Mouse (Mus musculus) intestine, embryonic 15.5 days (tissue): ENCODE measurements at regions not wholly inside any gene's neighbourhood (a gene's known extent, or its start where the extent isn't known, plus 50 kb on each side); places are given as distances from the start of the nearest gene placed in this dataset.
"Not testable (repeated sequence)": the region's sequence is repeated elsewhere in the genome, so short reads cannot be mapped to it uniquely, and the experiment has no call there.

Experiments used
- ATAC-seq: fragments of 200-750 bp; cut with Nextera tagmentation; 2 replicates; pipeline ENCODE4 v1.8.0; 2017; ENCODE audit warnings: moderate TSS enrichment, moderate library complexity
- H3K27ac ChIP-seq: fragments of 300-500 bp; sonication (generic); 2 replicates; pipeline ENCODE4 v1.5.1; 2015; ENCODE audit warnings: mild to moderate bottlenecking, inconsistent platforms
- H3K27me3 ChIP-seq: fragments of 300-500 bp; sonication (generic); replicated peaks from 2 replicates; pipeline ENCODE4 v1.6.1; 2015; ENCODE audit warnings: inconsistent platforms
- H3K36me3 ChIP-seq: fragments of 300-500 bp; sonication (generic); 2 replicates; pipeline ENCODE4 v1.6.1; 2015; ENCODE audit warnings: inconsistent platforms
- H3K4me1 ChIP-seq: fragments of 300-500 bp; sonication (generic); replicated peaks from 2 replicates; pipeline ENCODE4 v1.6.1; 2015; ENCODE audit warnings: inconsistent platforms
- H3K4me2 ChIP-seq: fragments of 300-500 bp; sonication (generic); replicated peaks from 2 replicates; pipeline ENCODE4 v1.6.1; 2015; ENCODE audit warnings: mild to moderate bottlenecking, inconsistent platforms
- H3K4me3 ChIP-seq: fragments of 300-500 bp; sonication (generic); replicated peaks from 2 replicates; pipeline ENCODE4 v1.5.1; 2015; ENCODE audit warnings: inconsistent platforms
- H3K9ac ChIP-seq: fragments of 300-500 bp; sonication (generic); 2 replicates; pipeline ENCODE4 v1.6.1; 2015; ENCODE audit warnings: inconsistent platforms
- H3K9me3 ChIP-seq: fragments of 300-500 bp; sonication (generic); 2 replicates; pipeline ENCODE4 v1.6.1; 2016; ENCODE audit warnings: inconsistent platforms
- WGBS: fragments of 180-500 bp; shearing (Covaris S2); methylation state at CpG from one replicate; pipeline ENCODE4 v1.1.7; 2015; 5-methylcytosine and 5-hydroxymethylcytosine counted together

GRCm38 (mm10) chr10:46072550-46073470, 495.2 kb downstream of the Hace1 start:
- WGBS: 68% methylated on average over 16 of the region's 16 CpGs
- no peak overlapping the region for H3K4me3 ChIP-seq
- ATAC-seq: no peak
- no peak overlapping the region for H3K9ac ChIP-seq
- no peaks in the 10 kb centered on the region for H3K27me3 ChIP-seq
- H3K9me3 ChIP-seq: no peaks in the 10 kb centered on the region
- no peaks in the 10 kb centered on the region for H3K36me3 ChIP-seq
- H3K27ac ChIP-seq: no peak overlapping the region
- no peaks in the 10 kb centered on the region for H3K4me1 ChIP-seq
- no peak overlapping the region for H3K4me2 ChIP-seq

GRCm38 (mm10) chr10:46087766-46088165, 510.1 kb downstream of the Hace1 start:
- 44% methylated on average over 4 of the region's 4 CpGs for WGBS
- ATAC-seq: no peak

GRCm38 (mm10) chr10:46100837-46101236, 523.2 kb downstream of the Hace1 start:
- no peaks in the 10 kb centered on the region for H3K27me3 ChIP-seq
- no peak for ATAC-seq
- no peak overlapping the region for H3K9ac ChIP-seq
- H3K9me3 ChIP-seq: no peaks in the 10 kb centered on the region
- no peaks in the 10 kb centered on the region for H3K36me3 ChIP-seq
- no peak overlapping the region for H3K27ac ChIP-seq
- no peak overlapping the region for H3K4me3 ChIP-seq
- H3K4me1 ChIP-seq: no peaks in the 10 kb centered on the region
- no peak overlapping the region for H3K4me2 ChIP-seq

More at GRCm38 (mm10) chr10:46087766-46088165, 510.1 kb downstream of the Hace1 start:
- Histone ChIP-seq H3K4me3 (no peak overlapping the region), H3K36me3 (no peaks in the 10 kb centered on the region), H3K27ac (no peak overlapping the region), H3K4me2 (no peak overlapping the region), H3K9me3 (no peaks in the 10 kb centered on the region), H3K27me3 (no peaks in the 10 kb centered on the region), H3K9ac (no peak overlapping the region), H3K4me1 (no peaks in the 10 kb centered on the region)

- 74% methylated on average over 4 of the region's 4 CpGs for WGBS
- no peaks in the 10 kb centered on the region for H3K27me3 ChIP-seq
- H3K9me3 ChIP-seq: no peaks in the 10 kb centered on the region
- no peaks in the 10 kb centered on the region for H3K36me3 ChIP-seq
- no peak overlapping the region for H3K9ac ChIP-seq
- no peak overlapping the region for H3K4me2 ChIP-seq
- ATAC-seq: no peak
- H3K4me1 ChIP-seq: no peaks in the 10 kb centered on the region
- H3K4me3 ChIP-seq: no peak overlapping the region
- no peak overlapping the region for H3K27ac ChIP-seq
Observed at GRCm38 (mm10) chr10:46108810-46109209, 531.2 kb downstream of the Hace1 start.

- H3K9ac ChIP-seq: no peak overlapping the region
Observed at GRCm38 (mm10) chr10:46114631-46115130, 537.1 kb downstream of the Hace1 start.

GRCm38 (mm10) chr10:46122409-46122808, 544.8 kb downstream of the Hace1 start:
- not testable (repeated sequence) for H3K27ac ChIP-seq, H3K4me3 ChIP-seq, H3K9ac ChIP-seq, H3K9me3 ChIP-seq, H3K27me3 ChIP-seq, H3K4me2 ChIP-seq, H3K4me1 ChIP-seq, H3K36me3 ChIP-seq
- 0 out of 2 replicates have a peak, but pooled peaks have one; percentile 31 for ATAC-seq
- WGBS: 87% methylated on average over 2 of the region's 2 CpGs

More at GRCm38 (mm10) chr10:46114631-46115130, 537.1 kb downstream of the Hace1 start:
- no peak overlapping the region for H3K27ac ChIP-seq
- H3K4me3 ChIP-seq: no peak overlapping the region
- ATAC-seq: no peak
- no peaks in the 10 kb centered on the region for H3K27me3 ChIP-seq
- H3K9me3 ChIP-seq: no peaks in the 10 kb centered on the region
- no peaks in the 10 kb centered on the region for H3K4me1 ChIP-seq
- no peaks in the 10 kb centered on the region for H3K36me3 ChIP-seq
- H3K4me2 ChIP-seq: no peak overlapping the region
- 88% methylated on average over 5 of the region's 5 CpGs for WGBS

GRCm38 (mm10) chr10:46123795-46124194, 546.2 kb downstream of the Hace1 start:
- H3K9ac ChIP-seq: no peak overlapping the region
- no peak overlapping the region for H3K4me3 ChIP-seq
- peak; percentile 31; the same call in 1 of the 2 replicates for ATAC-seq
- H3K27me3 ChIP-seq: no peaks in the 10 kb centered on the region
- no peaks in the 10 kb centered on the region for H3K9me3 ChIP-seq
- H3K4me1 ChIP-seq: no peaks in the 10 kb centered on the region
- H3K27ac ChIP-seq: no peak overlapping the region
- H3K36me3 ChIP-seq: no peaks in the 10 kb centered on the region
- no peak overlapping the region for H3K4me2 ChIP-seq

GRCm38 (mm10) chr10:46135120-46135748, 557.6 kb downstream of the Hace1 start:
- Histone ChIP-seq H3K36me3 (no peaks in the 10 kb centered on the region), H3K4me1 (no peaks in the 10 kb centered on the region), H3K9me3 (no peaks in the 10 kb centered on the region), H3K9ac (no peak overlapping the region), H3K27ac (no peak overlapping the region), H3K4me2 (no peak overlapping the region), H3K4me3 (no peak overlapping the region), H3K27me3 (no peaks in the 10 kb centered on the region)
- ATAC-seq: no peak
- 70% methylated on average over 2 of the region's 2 CpGs for WGBS

- Histone ChIP-seq H3K4me3 (no peak overlapping the region), H3K27ac (no peak overlapping the region), H3K36me3 (no peaks in the 10 kb centered on the region), H3K4me2 (no peak overlapping the region), H3K9ac (no peak overlapping the region), H3K27me3 (no peaks in the 10 kb centered on the region), H3K9me3 (no peaks in the 10 kb centered on the region), H3K4me1 (no peaks in the 10 kb centered on the region)
- 47% methylated on average over 2 of the region's 2 CpGs for WGBS
- no peak for ATAC-seq
Observed at GRCm38 (mm10) chr10:46174035-46174434, 596.4 kb downstream of the Hace1 start.

- ATAC-seq: no peak
- Histone ChIP-seq H3K9ac (no peak overlapping the region), H3K9me3 (no peaks in the 10 kb centered on the region), H3K4me3 (no peak overlapping the region), H3K36me3 (no peaks in the 10 kb centered on the region), H3K27ac (no peak overlapping the region), H3K4me2 (no peak overlapping the region), H3K4me1 (no peaks in the 10 kb centered on the region), H3K27me3 (no peaks in the 10 kb centered on the region)
- WGBS: 79% methylated on average over 4 of the region's 4 CpGs
Observed at GRCm38 (mm10) chr10:46185763-46186458, 608.3 kb downstream of the Hace1 start.

- no peak for ATAC-seq
- Histone ChIP-seq H3K9ac (no peak overlapping the region), H3K27me3 (no peaks in the 10 kb centered on the region), H3K4me2 (no peak overlapping the region), H3K4me3 (no peak overlapping the region), H3K27ac (no peak overlapping the region), H3K36me3 (no peaks in the 10 kb centered on the region), H3K4me1 (no peaks in the 10 kb centered on the region), H3K9me3 (no peaks in the 10 kb centered on the region)
Observed at GRCm38 (mm10) chr10:46194143-46194542, 616.5 kb downstream of the Hace1 start.

GRCm38 (mm10) chr10:46226837-46227402, 649.3 kb downstream of the Hace1 start:
- no peak overlapping the region for H3K4me2 ChIP-seq
- no peaks in the 10 kb centered on the region for H3K9me3 ChIP-seq
- 63% methylated on average over 7 of the region's 7 CpGs for WGBS
- H3K4me1 ChIP-seq: no peaks in the 10 kb centered on the region
- H3K27ac ChIP-seq: no peak overlapping the region
- H3K9ac ChIP-seq: no peak overlapping the region
- no peaks in the 10 kb centered on the region for H3K36me3 ChIP-seq
- H3K4me3 ChIP-seq: no peak overlapping the region
- H3K27me3 ChIP-seq: no peaks in the 10 kb centered on the region
- ATAC-seq: no peak
